ENCODE assay signal across 30 mouse cellular contexts in the genomic region with DNA sequence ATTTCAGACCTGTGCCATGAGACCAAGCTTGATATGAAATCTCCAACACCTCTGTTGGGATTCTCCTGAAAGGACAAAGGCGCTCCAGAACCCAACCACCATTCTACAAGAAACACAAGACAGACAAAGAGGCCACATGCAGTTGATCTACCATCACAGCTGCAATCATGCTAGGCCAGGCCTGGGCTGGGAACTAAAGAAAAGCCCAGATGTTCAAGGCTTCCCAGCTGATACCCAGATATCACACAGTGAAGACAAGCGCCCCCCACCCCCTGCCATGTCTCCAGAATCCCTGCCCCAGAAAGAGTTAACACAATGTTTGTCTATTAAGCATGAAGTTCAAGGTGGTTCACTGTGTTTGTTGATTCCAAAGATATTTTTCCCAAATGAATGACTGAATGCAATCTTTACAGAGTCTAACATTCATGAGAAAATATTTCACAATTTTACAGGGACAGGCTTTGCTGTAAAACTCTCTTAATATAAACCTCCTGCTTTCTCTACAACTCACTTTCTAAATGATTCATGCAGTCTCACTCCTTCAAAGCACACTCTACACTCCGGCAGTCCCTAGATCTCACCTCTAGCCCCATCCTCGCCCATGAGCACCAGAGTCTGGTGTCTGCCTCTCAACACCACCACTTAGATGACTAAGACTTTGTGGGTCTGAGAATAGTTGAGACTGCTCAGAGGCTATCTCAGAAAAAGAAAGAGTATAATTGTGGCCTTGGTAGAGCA. TPM values are rescaled to one million over a fixed set of nuclear protein-coding genes. Genes with fewer than 3 reads are reported as not detected.
A peak's percentile ranks its signal among the peaks of the same experiment; 100 is the strongest.
DNase-seq lines count a peak whose midpoint lies in the region; ATAC-seq and TF ChIP-seq lines count a peak whose summit lies in the region.
"Had no signal": no experiment of that assay in that cellular context is flagged by ENCODE, and none has a peak within 500 bp of the region (broad histone marks: within the 10 kb centered on the region; RNA-seq: fewer than 3 reads in every experiment).

No protein-coding gene starts in this region.

- peaks cover 11 to 37% of the 10 kb centered on the region in 2 experiments for H3K4me1 ChIP-seq in CH12.LX (ENCODE audit: control insufficient read depth in 1 of 2, insufficient read depth in 2 of 2)
- peaks cover 76% of the 10 kb centered on the region for H3K4me1 ChIP-seq in liver, embryonic 13.5 days (replicated peaks)
- H3K4me1 ChIP-seq in olfactory bulb, adult 2 months (ENCODE audit: control insufficient read depth, insufficient read depth, low read length): peaks cover 6% of the 10 kb centered on the region
- H3K4me1 ChIP-seq: forebrain, embryonic 12.5 days; hindbrain, embryonic 15.5 days; kidney, embryonic 15.5 days; lung, embryonic 15.5 days; midbrain, embryonic 12.5 days; neural tube, embryonic 12.5 days had no signal

- H3K27me3 ChIP-seq in CH12.LX (replicated peaks): no peaks in the 10 kb centered on the region
- H3K27me3 ChIP-seq in liver, embryonic 13.5 days: no peaks in the 10 kb centered on the region
- H3K27me3 ChIP-seq: forebrain, embryonic 12.5 days; heart, embryonic 12.5 days; hindbrain, embryonic 15.5 days; kidney, embryonic 15.5 days; lung, embryonic 15.5 days; megakaryocyte, embryonic 14.5 days; midbrain, embryonic 12.5 days; neural tube, embryonic 12.5 days had no signal

- no peaks in the 10 kb centered on the region for H3K9me3 ChIP-seq in CH12.LX (replicated peaks; ENCODE audit: low read length)
- H3K9me3 ChIP-seq in liver, embryonic 13.5 days (replicated peaks): no peaks in the 10 kb centered on the region
- H3K9me3 ChIP-seq: forebrain, embryonic 12.5 days; heart, embryonic 12.5 days; hindbrain, embryonic 15.5 days; kidney, embryonic 15.5 days; lung, embryonic 15.5 days; megakaryocyte, embryonic 14.5 days; midbrain, embryonic 12.5 days; neural tube, embryonic 12.5 days had no signal

- TF ChIP-seq EP300 in CH12.LX (IDR thresholded peaks at IDR 0.05; ENCODE audit: low read length): peak; percentile 54; the same call in 1 of the 2 replicates

- TF ChIP-seq CTCF in CH12.LX (conservative IDR thresholded peaks at IDR 0.05 in 1 of 2, IDR thresholded peaks at IDR 0.05 in 1 of 2; ENCODE audit: low read depth in 2 of 2, low read length in 2 of 2): no peak
- no peak for TF ChIP-seq CTCF in olfactory bulb, adult 2 months (IDR thresholded peaks at IDR 0.05; ENCODE audit: insufficient read depth, low read depth, low read length)

- peak; percentile 41 for DNase-seq in CH12.LX (ENCODE audit: extremely low read depth)
- DNase-seq in induced T-regulatory cell, adult 2 months (ENCODE audit: low read depth): peak; percentile 51
- peak; percentile 34 for DNase-seq in liver, embryonic 13.5 days
- no peak for DNase-seq in spleen, postnatal 4 days (ENCODE audit: low spot score in 2 of 2)
- no peak for DNase-seq in layer of hippocampus, postnatal 36 days
- DNase-seq: adrenal gland, postnatal 14 days; cerebellum, adult 18-20 months; cerebellum, postnatal 14 days; gastrocnemius, postnatal 25 days; heart, adult 18-20 months; kidney, adult 18-20 months; kidney, postnatal 36 days; left cerebral cortex, postnatal 4 days; lung, postnatal 36 days; right cerebral cortex, postnatal 4 days; thymus, adult 2 months; thymus, postnatal 36 days had no signal

- H3K9ac ChIP-seq in CH12.LX (ENCODE audit: insufficient read depth, low read depth): no peak overlapping the region
- peak overlapping the region; percentile 22; the same call in 1 of the 2 replicates for H3K9ac ChIP-seq in liver, embryonic 13.5 days
- H3K9ac ChIP-seq: forebrain, embryonic 12.5 days; heart, embryonic 12.5 days; hindbrain, embryonic 15.5 days; kidney, embryonic 15.5 days; lung, embryonic 15.5 days; midbrain, embryonic 12.5 days; neural tube, embryonic 12.5 days had no signal

- WGBS in liver, embryonic 13.5 days (ENCODE audit: insufficient replicate concordance): 56% methylated on average over 4 of the region's 4 CpGs
- WGBS in olfactory bulb, adult 2 months: 67% methylated on average over 4 of the region's 4 CpGs

- peak overlapping the region; percentile 42 for H3K4me2 ChIP-seq in CH12.LX (ENCODE audit: insufficient read depth, low read depth, poor library complexity, severe bottlenecking)
- peak overlapping the region; percentile 42 for H3K4me2 ChIP-seq in liver, embryonic 13.5 days
- H3K4me2 ChIP-seq: forebrain, embryonic 12.5 days; heart, embryonic 12.5 days; hindbrain, embryonic 15.5 days; kidney, embryonic 15.5 days; lung, embryonic 15.5 days; midbrain, embryonic 12.5 days; neural tube, embryonic 12.5 days had no signal

- in situ Hi-C loops in CH12.LX (cut with MboI; ENCODE audit: low pct_ligation_motif_present, low pct_unique_long_range_greater_than_20kb, low sequenced_read_pairs): no loop called here

- TF ChIP-seq RAD21 in CH12.LX (IDR thresholded peaks at IDR 0.05; ENCODE audit: low read depth, low read length): no peak

- peaks cover 29 to 77% of the 10 kb centered on the region in 2 experiments for H3K36me3 ChIP-seq in CH12.LX (replicated peaks in 1 of 2; ENCODE audit: control insufficient read depth in 1 of 2, insufficient read depth in 1 of 2, low read length in 1 of 2)
- peaks cover 24% of the 10 kb centered on the region for H3K36me3 ChIP-seq in liver, embryonic 13.5 days
- H3K36me3 ChIP-seq: forebrain, embryonic 12.5 days; hindbrain, embryonic 15.5 days; kidney, embryonic 15.5 days; lung, embryonic 15.5 days; midbrain, embryonic 12.5 days had no signal

- dilution Hi-C loops in CH12.LX (cut with MboI; ENCODE audit: extremely low pct_ligation_motif_present, extremely low pct_unique_long_range_greater_than_20kb, low sequenced_read_pairs): no loop called here

- ATAC-seq in liver, embryonic 13.5 days (ENCODE audit: low read depth): peak; percentile 80
- no peak for ATAC-seq in megakaryocyte, adult 5-6 weeks (ENCODE audit: poor library complexity, severe bottlenecking)

- no peak for TF ChIP-seq POLR2A in CH12.LX (IDR thresholded peaks at IDR 0.05; ENCODE audit: low read depth, low read length)
- TF ChIP-seq POLR2A in olfactory bulb, adult 2 months (IDR thresholded peaks at IDR 0.05; ENCODE audit: insufficient read depth, low read depth, low read length): no peak

- no peak overlapping the region for H3K4me3 ChIP-seq in CH12.LX (replicated peaks in 1 of 3; ENCODE audit: low read depth in 2 of 3, low read length in 2 of 3, poor library complexity in 1 of 3)
- H3K4me3 ChIP-seq in liver, embryonic 13.5 days (replicated peaks): no peak overlapping the region
- H3K4me3 ChIP-seq in olfactory bulb, adult 2 months (ENCODE audit: insufficient read depth, low read depth, low read length): no peak overlapping the region
- H3K4me3 ChIP-seq: erythroblast, embryonic 14.5 days; forebrain, embryonic 12.5 days; heart, embryonic 12.5 days; hindbrain, embryonic 15.5 days; kidney, embryonic 15.5 days; layer of hippocampus, adult 2 months; lung, embryonic 15.5 days; megakaryocyte, embryonic 14.5 days; midbrain, embryonic 12.5 days; myocyte; neural tube, embryonic 12.5 days had no signal

- H3K27ac ChIP-seq in CH12.LX (ENCODE audit: insufficient read depth, low read depth): no peak overlapping the region
- peak overlapping the region; percentile 71 for H3K27ac ChIP-seq in liver, embryonic 13.5 days
- 0 out of 2 replicates have a peak overlapping the region, but pooled peaks have one; percentile 21 for H3K27ac ChIP-seq in olfactory bulb, adult 2 months (ENCODE audit: insufficient read depth, low read depth, low read length)
- H3K27ac ChIP-seq: forebrain, embryonic 12.5 days; hindbrain, embryonic 15.5 days; kidney, embryonic 15.5 days; layer of hippocampus, adult 2 months; lung, embryonic 15.5 days; midbrain, embryonic 12.5 days; neural tube, embryonic 12.5 days had no signal

- peaks cover 17% of the 10 kb centered on the region for H3K79me2 ChIP-seq in CH12.LX (replicated peaks; ENCODE audit: control insufficient read depth, extremely low read depth, insufficient read depth, poor library complexity, severe bottlenecking)

TF ChIP-seq in CH12.LX, 34 proteins besides CTCF, POLR2A, EP300 and RAD21:
- TF ChIP-seq BHLHE40 (IDR thresholded peaks at IDR 0.05; ENCODE audit: low read depth, low read length) (peak; percentile 50; the same call in 1 of the 2 replicates), TCF12 (IDR thresholded peaks at IDR 0.05; ENCODE audit: low read depth, low read length) (peak; percentile 2; the same call in 1 of the 2 replicates), ZMIZ1 (IDR thresholded peaks at IDR 0.05; ENCODE audit: low read depth, low read length) (no peak), MAX (IDR thresholded peaks at IDR 0.05; ENCODE audit: low read length) (peak; percentile 4; the same call in 1 of the 2 replicates), JUND (conservative IDR thresholded peaks at IDR 0.05; ENCODE audit: low read depth, low read length) (peak; percentile 82), IRF4 (IDR thresholded peaks at IDR 0.05; ENCODE audit: low read depth, low read length) (peak; percentile 87)
TF ChIP-seq in CH12.LX: peak in this region for 5.

RNA-seq across cellular contexts. Expression of gene Stat3, which starts 18.3 kb away (rescaled TPM):
- total RNA-seq in CH12.LX (2012; rRNA removed): 51.1 and 52.1 TPM in 2 replicates
- total RNA-seq in CH12.LX (2014; rRNA removed): 35.9 TPM in 2 replicates
- 66.7 and 69.2 TPM in 2 replicates for polyA plus RNA-seq in CH12.LX (2012; ENCODE audit: insufficient read length, low read depth)
- polyA plus RNA-seq in liver, embryonic 13.5 days (2015; fragmentation: Nextera tagmentation; extraction: Ambion mirVana): 28.5 and 32.8 TPM in 2 replicates
- polyA plus RNA-seq in olfactory bulb, adult 2 months (2012; ENCODE audit: insufficient read depth, insufficient read length, low replicate concordance, missing spikeins): not detected in 2 replicates
- total RNA-seq in megakaryocyte, adult 5-6 weeks (2015): 61.5 and 79.5 TPM in 2 replicates
- total RNA-seq in megakaryocyte, adult 5-6 weeks (2017): 103 and 184 TPM in 2 replicates
- total RNA-seq in layer of hippocampus, postnatal 36 days (2021): 10 to 100 TPM; 34.2 to 44.7 TPM

RNA-seq across cellular contexts. Expression of gene Cavin1, which starts 49.6 kb away (rescaled TPM):
- total RNA-seq in CH12.LX (2012; rRNA removed): 0.08 and 0.21 TPM in 2 replicates
- total RNA-seq in CH12.LX (2014; rRNA removed): 0.05 TPM in 2 replicates
- polyA plus RNA-seq in CH12.LX (2012; ENCODE audit: insufficient read length, low read depth): 0.13 and 0.25 TPM in 2 replicates
- polyA plus RNA-seq in liver, embryonic 13.5 days (2015; fragmentation: Nextera tagmentation; extraction: Ambion mirVana): 25.5 and 26.6 TPM in 2 replicates
- not detected in 2 replicates for polyA plus RNA-seq in olfactory bulb, adult 2 months (2012; ENCODE audit: insufficient read depth, insufficient read length, low replicate concordance, missing spikeins)
- not detected in 2 replicates for total RNA-seq in megakaryocyte, adult 5-6 weeks (2015)
- total RNA-seq in megakaryocyte, adult 5-6 weeks (2017): 0.15 TPM in 1 of 2 replicates, not detected in the other
- total RNA-seq in layer of hippocampus, postnatal 36 days (2021): 10 to 100 TPM; 12.4 to 14.5 TPM

Comparison
In these comparisons a context has a peak if more than half of its experiments do, and no peak if none do; other contexts are left out.
1. DNase-seq: peak in CH12.LX (single experiment), induced T-regulatory cell, adult 2 months (single experiment) and liver, embryonic 13.5 days (single experiment); none in spleen, postnatal 4 days (0 of 2) and layer of hippocampus, postnatal 36 days (0 of 2).
2. RNA of gene Cavin1, which starts 49.6 kb away (total RNA-seq): 12.4 to 14.5 TPM in layer of hippocampus, postnatal 36 days; 0.05 to 0.21 TPM in CH12.LX and 0.15 TPM in megakaryocyte, adult 5-6 weeks; every median in the first group is over 10 times any median in the second.